Mouse (Mus musculus) ES-Bruce4 (cell line): ENCODE data around the gene Ergic1. TPM values are rescaled to one million over a fixed set of nuclear protein-coding genes. Genes with fewer than 3 reads are reported as not detected.

Source experiments
- H3K27ac ChIP-seq: 2 replicates; pipeline ENCODE4 v1.5.1; 2012; ENCODE audit warnings: low read length, inconsistent platforms; ENCODE audit not compliant: insufficient read depth
- H3K27me3 ChIP-seq: 2 replicates; pipeline ENCODE4 v1.6.1; 2012; ENCODE audit warnings: mild to moderate bottlenecking, low read length, inconsistent platforms; ENCODE audit not compliant: control insufficient read depth, poor library complexity, insufficient read depth, severe bottlenecking
- H3K36me3 ChIP-seq: 2 replicates; pipeline ENCODE4 v1.6.1; 2012; ENCODE audit warnings: inconsistent platforms, mild to moderate bottlenecking, low read length, moderate library complexity; ENCODE audit not compliant: control insufficient read depth, poor library complexity, insufficient read depth, severe bottlenecking
- H3K4me1 ChIP-seq: one replicate; pipeline ENCODE4 v1.8.1; 2011; ENCODE audit warnings: low read length; ENCODE audit not compliant: control insufficient read depth, insufficient read depth
- H3K4me3 ChIP-seq: 2 replicates; pipeline ENCODE4 v1.5.1; 2011; ENCODE audit warnings: low read depth, mild to moderate bottlenecking, low read length
- H3K9ac ChIP-seq: 2 replicates; pipeline ENCODE4 v1.6.1; 2012; ENCODE audit warnings: low read depth, mild to moderate bottlenecking, inconsistent platforms; ENCODE audit not compliant: poor library complexity, severe bottlenecking
- H3K9me3 ChIP-seq: replicated peaks from 2 replicates; pipeline ENCODE4 v1.6.1; 2012; ENCODE audit warnings: mild to moderate bottlenecking, low read length, inconsistent platforms; ENCODE audit not compliant: control insufficient read depth, poor library complexity, insufficient read depth, severe bottlenecking
- CTCF ChIP-seq: IDR thresholded peaks from one replicate; pipeline ENCODE4 v1.8.1; 2011; ENCODE audit warnings: low read depth, low read length
- EP300 ChIP-seq: IDR thresholded peaks from 2 replicates; pipeline ENCODE4 v1.6.1; 2011; ENCODE audit warnings: low read depth, low read length; ENCODE audit not compliant: insufficient read depth
- POLR2A ChIP-seq: IDR thresholded peaks from one replicate; pipeline ENCODE4 v1.8.1; 2011; ENCODE audit warnings: low read length; ENCODE audit not compliant: insufficient read depth
- polyA plus RNA-seq: library from polyadenylated mRNA; stranded (reverse); fragments of >200 nt; gene quantifications from 2 replicates; pipeline ENCODE4 v1.2.4, GENCODE M21; 2011; ENCODE audit warnings: low read depth; ENCODE audit not compliant: missing spikeins, insufficient read depth, insufficient read length

Gene Ergic1
- polyA plus RNA-seq, 1 experiment, result 166 TPM

DNA sequence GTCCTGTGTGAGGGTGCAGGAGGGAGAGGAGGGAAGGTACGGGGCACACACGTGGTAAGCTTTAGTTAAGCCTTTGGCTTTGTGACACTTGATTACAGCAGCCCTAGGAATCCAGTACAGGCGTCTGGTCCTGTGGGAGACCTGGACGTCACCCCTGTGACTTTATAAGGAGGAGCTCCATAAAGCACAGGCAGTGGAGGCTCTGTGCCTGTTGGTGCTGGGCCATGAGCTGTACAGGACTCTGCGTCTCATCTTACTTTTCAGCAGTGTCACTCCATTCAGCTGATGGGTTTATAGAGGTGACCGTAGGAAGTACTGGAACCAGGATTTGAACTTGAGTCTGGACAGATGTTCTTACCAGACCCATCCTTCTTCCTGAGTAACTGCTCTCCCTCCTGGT, 62.7 kb downstream of the Ergic1 start:
- Histone ChIP-seq H3K36me3 (peaks cover 7% of the 10 kb centered on the region), H3K9ac (no peak overlapping the region), H3K9me3 (no peaks in the 10 kb centered on the region), H3K4me1 (no peaks in the 10 kb centered on the region), H3K27me3 (no peaks in the 10 kb centered on the region), H3K4me3 (no peak overlapping the region), H3K27ac (no peak overlapping the region)
- TF ChIP-seq EP300 (no peak), CTCF (no peak), POLR2A (no peak)

- Histone ChIP-seq H3K27me3 (no peaks in the 10 kb centered on the region), H3K4me3 (no peak overlapping the region), H3K4me1 (no peaks in the 10 kb centered on the region), H3K27ac (no peak overlapping the region), H3K36me3 (peaks cover 8% of the 10 kb centered on the region), H3K9ac (no peak overlapping the region), H3K9me3 (no peaks in the 10 kb centered on the region)
- no peak for TF ChIP-seq CTCF
- TF ChIP-seq POLR2A, result no peak
- no peak for TF ChIP-seq EP300
Measured at GRCm38 (mm10) chr17:26624999-26625398, 63.7 kb downstream of the Ergic1 start.

DNA sequence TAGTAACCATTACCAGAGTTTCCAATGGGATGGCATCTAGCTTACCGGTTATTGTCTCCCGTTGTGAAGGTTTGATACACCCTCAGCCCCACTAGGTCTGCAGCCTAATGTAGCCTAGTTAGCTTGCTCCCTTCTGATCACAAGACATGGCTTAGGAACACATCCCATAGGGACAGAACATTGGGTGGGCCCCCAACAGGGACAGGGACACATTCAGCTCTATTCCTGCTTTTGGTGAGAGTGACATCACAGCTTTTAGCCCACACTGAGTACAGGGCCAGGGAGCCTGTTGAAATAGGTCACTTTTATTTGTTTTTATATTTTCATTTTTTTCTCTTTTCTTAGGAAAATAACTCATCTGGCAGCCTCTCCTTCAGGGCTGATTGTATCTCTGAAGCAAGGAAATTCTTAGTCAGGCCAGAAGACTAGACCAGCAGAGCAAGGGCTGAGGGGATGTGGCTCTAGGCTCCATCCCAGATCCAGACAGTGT, 64.3 kb downstream of the Ergic1 start:
- H3K9me3 ChIP-seq, result no peaks in the 10 kb centered on the region
- no peaks in the 10 kb centered on the region for H3K27me3 ChIP-seq
- TF ChIP-seq EP300 (no peak), CTCF (no peak)
- H3K4me3 ChIP-seq, result no peak overlapping the region
- H3K36me3 ChIP-seq, result peaks cover 11% of the 10 kb centered on the region
- no peak overlapping the region for H3K27ac ChIP-seq
- H3K4me1 ChIP-seq, result no peaks in the 10 kb centered on the region
- no peak overlapping the region for H3K9ac ChIP-seq

DNA sequence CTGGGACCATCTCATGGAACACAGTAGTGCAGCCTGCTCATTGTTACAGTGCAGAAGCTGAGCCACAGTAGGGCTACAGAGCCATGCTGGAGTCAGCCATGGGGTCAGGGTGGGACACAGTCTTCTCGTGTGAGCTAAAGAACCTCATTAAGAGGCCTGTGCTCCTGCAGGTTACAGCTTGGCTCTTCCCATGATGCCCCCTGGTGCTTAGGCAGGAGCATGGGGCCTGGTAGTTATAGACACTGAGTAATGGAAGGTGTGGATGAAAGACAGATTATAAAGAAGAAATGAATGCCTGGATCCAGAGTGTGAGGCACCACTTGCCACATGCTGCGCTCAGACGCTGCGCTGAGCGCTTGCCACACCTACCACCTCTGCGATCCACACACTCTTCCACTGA, 67.2 kb downstream of the Ergic1 start:
- Histone ChIP-seq H3K36me3 (peaks cover 11% of the 10 kb centered on the region), H3K9me3 (no peaks in the 10 kb centered on the region), H3K9ac (no peak overlapping the region), H3K27ac (no peak overlapping the region), H3K27me3 (no peaks in the 10 kb centered on the region), H3K4me3 (no peak overlapping the region), H3K4me1 (no peaks in the 10 kb centered on the region)
- no peak for TF ChIP-seq POLR2A
- TF ChIP-seq CTCF, result no peak
- TF ChIP-seq EP300, result no peak

- H3K27ac ChIP-seq, result no peak overlapping the region
- TF ChIP-seq CTCF (no peak), POLR2A (no peak), EP300 (no peak)
- no peak overlapping the region for H3K9ac ChIP-seq
- H3K27me3 ChIP-seq, result no peaks in the 10 kb centered on the region
- no peak overlapping the region for H3K4me3 ChIP-seq
- no peaks in the 10 kb centered on the region for H3K9me3 ChIP-seq
- H3K4me1 ChIP-seq, result no peaks in the 10 kb centered on the region
- peaks cover 10% of the 10 kb centered on the region for H3K36me3 ChIP-seq
Measured at GRCm38 (mm10) chr17:26628936-26629335, 67.6 kb downstream of the Ergic1 start.

GRCm38 (mm10) chr17:26631811-26632327, 70.6 kb downstream of the Ergic1 start:
- TF ChIP-seq EP300 (no peak), POLR2A (no peak), CTCF (no peak)
- Histone ChIP-seq H3K36me3 (peaks cover 5% of the 10 kb centered on the region), H3K9ac (no peak overlapping the region)

More at GRCm38 (mm10) chr17:26631811-26632327, 70.6 kb downstream of the Ergic1 start:
- Histone ChIP-seq H3K4me1 (no peaks in the 10 kb centered on the region), H3K27me3 (no peaks in the 10 kb centered on the region), H3K27ac (no peak overlapping the region), H3K9me3 (no peaks in the 10 kb centered on the region), H3K4me3 (no peak overlapping the region)
